Mouse (Mus musculus) limb, embryonic 14.5 days (tissue): ENCODE measurements around the gene Lrpprc. TPM values are rescaled to one million over a fixed set of nuclear protein-coding genes. Genes with fewer than 3 reads are reported as not detected.

Source experiments
- ATAC-seq: fragments of 200-750 bp; cut with Nextera tagmentation; 2 replicates; pipeline ENCODE4 v1.8.0; 2017; ENCODE audit warnings: low read depth, moderate number of reproducible peaks, moderate TSS enrichment; ENCODE audit not compliant: low FRiP score
- DNase-seq: peaks from one replicate; pipeline ENCODE4 v3.0.0-alpha.2; 2015; ENCODE audit warnings: low spot score
- H3K27ac ChIP-seq: fragments of 300-500 bp; sonication (generic); replicated peaks from 2 replicates; pipeline ENCODE4 v1.5.1; 2014; ENCODE audit warnings: low read depth, mild to moderate bottlenecking, low read length, moderate library complexity, mixed read lengths
- H3K27me3 ChIP-seq: fragments of 300-500 bp; sonication (generic); 2 replicates; pipeline ENCODE4 v1.6.1; 2014; ENCODE audit warnings: low read length, mixed read lengths; ENCODE audit not compliant: control insufficient read depth, insufficient read depth
- H3K36me3 ChIP-seq: fragments of 300-500 bp; sonication (generic); 2 replicates; pipeline ENCODE4 v1.6.1; 2014; ENCODE audit warnings: mild to moderate bottlenecking, low read length, moderate library complexity, mixed read lengths; ENCODE audit not compliant: control insufficient read depth, insufficient read depth
- H3K4me1 ChIP-seq: fragments of 300-500 bp; sonication (generic); 2 replicates; pipeline ENCODE4 v1.6.1; 2014; ENCODE audit warnings: antibody characterized with exemption, low read length, mixed read lengths; ENCODE audit not compliant: control insufficient read depth, insufficient read depth
- H3K4me2 ChIP-seq: fragments of 300-500 bp; sonication (generic); replicated peaks from 2 replicates; pipeline ENCODE4 v1.6.1; 2014; ENCODE audit warnings: low read depth, mild to moderate bottlenecking, low read length, moderate library complexity; ENCODE audit not compliant: severe bottlenecking
- H3K4me3 ChIP-seq: fragments of 300-500 bp; sonication (generic); replicated peaks from 2 replicates; pipeline ENCODE4 v1.5.1; 2014; ENCODE audit warnings: low read length
- H3K9ac ChIP-seq: fragments of 300-500 bp; sonication (generic); 2 replicates; pipeline ENCODE4 v1.6.1; 2014; ENCODE audit warnings: mild to moderate bottlenecking, low read depth, low read length, moderate library complexity; ENCODE audit not compliant: severe bottlenecking
- H3K9me3 ChIP-seq: fragments of 300-500 bp; sonication (generic); 2 replicates; pipeline ENCODE4 v1.6.1; 2016; ENCODE audit warnings: low read length; ENCODE audit not compliant: control insufficient read depth
- POLR2A ChIP-seq: fragments of 200-500 bp; IDR thresholded peaks from 2 replicates; pipeline ENCODE4 v1.8.0; 2012; ENCODE audit warnings: inconsistent platforms, mild to moderate bottlenecking, moderate library complexity, borderline replicate concordance; ENCODE audit not compliant: insufficient read depth, insufficient read length; ENCODE audit errors: extremely low read depth
- WGBS: fragments of 180-500 bp; shearing (Covaris S2); extraction: QIAGEN DNeasy Blood & Tissue Kit; methylation state at CpG from one replicate; pipeline ENCODE4 v1.1.7; 2014; 5-methylcytosine and 5-hydroxymethylcytosine counted together
- polyA plus RNA-seq, 2 experiments: library from polyadenylated mRNA; depleted of rRNA in 1 of 2; stranded (reverse) in 1 of 2; unstranded in 1 of 2; fragments of >200 nt; fragmentation: Nextera tagmentation in 1 of 2; extraction: Ambion mirVana in 1 of 2; gene quantifications; 2 replicates each; pipeline versions ENCODE4 v1.2.1 to v1.2.3; 2012 to 2014

Gene Lrpprc
- polyA plus RNA-seq, 2 experiments, result 22.3 to 35.5 TPM

DNA sequence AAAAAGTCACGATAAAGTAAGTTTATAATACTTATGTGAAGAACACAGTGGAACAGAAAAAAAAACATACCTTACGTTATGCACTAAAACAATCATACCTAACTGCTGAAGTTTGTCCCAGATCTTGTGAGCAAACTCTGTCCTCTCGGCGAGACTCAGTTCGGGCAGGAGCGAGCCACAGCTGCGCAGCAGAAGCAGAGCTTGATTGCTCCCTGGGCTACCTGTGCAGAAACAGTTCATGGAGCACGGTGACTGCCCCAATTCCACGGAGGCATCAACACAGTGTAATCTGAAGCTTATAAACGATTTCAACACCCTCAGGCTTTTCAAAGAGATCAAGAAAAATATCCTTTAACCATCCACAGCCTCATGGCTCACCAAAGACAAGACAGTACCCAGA is 15.3 kb downstream of the Lrpprc start:
- no peak overlapping the region for H3K9ac ChIP-seq
- no peak for TF ChIP-seq POLR2A
- no peak for ATAC-seq
- 87% methylated on average over 10 of the region's 10 CpGs for WGBS
- H3K27me3 ChIP-seq, result no peaks in the 10 kb centered on the region
- H3K4me1 ChIP-seq, result no peaks in the 10 kb centered on the region
- H3K9me3 ChIP-seq, result no peaks in the 10 kb centered on the region
- peaks cover 35% of the 10 kb centered on the region for H3K36me3 ChIP-seq
- DNase-seq, result no peak
- no peak overlapping the region for H3K4me3 ChIP-seq
- no peak overlapping the region for H3K4me2 ChIP-seq
- H3K27ac ChIP-seq, result no peak overlapping the region

DNA sequence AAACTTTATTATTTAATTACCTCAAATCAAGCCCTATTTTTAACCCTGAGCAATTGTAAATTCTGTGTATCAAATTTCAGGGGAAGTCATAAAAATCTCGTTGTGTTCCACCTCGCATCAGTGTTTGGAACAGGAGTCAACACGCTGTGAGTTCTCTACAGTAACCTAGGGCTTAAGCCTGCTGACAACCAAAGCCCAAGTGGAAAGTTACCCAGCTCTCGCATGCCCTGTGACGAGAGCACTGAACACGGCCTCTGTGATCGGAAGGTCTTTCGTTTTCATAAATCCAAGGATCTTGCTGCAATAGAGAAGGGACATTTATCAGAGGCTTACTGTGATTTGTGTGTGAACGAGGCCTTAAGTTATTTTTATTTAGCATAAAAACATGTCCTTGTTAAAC is 18.7 kb downstream of the Lrpprc start:
- Histone ChIP-seq H3K27me3 (no peaks in the 10 kb centered on the region), H3K27ac (no peak overlapping the region), H3K9ac (no peak overlapping the region), H3K36me3 (peaks cover 54% of the 10 kb centered on the region), H3K4me3 (no peak overlapping the region), H3K9me3 (no peaks in the 10 kb centered on the region), H3K4me1 (no peaks in the 10 kb centered on the region), H3K4me2 (no peak overlapping the region)
- TF ChIP-seq POLR2A, result no peak
- ATAC-seq (no peak), DNase-seq (no peak)
- 65% methylated on average over 9 of the region's 9 CpGs for WGBS

DNA sequence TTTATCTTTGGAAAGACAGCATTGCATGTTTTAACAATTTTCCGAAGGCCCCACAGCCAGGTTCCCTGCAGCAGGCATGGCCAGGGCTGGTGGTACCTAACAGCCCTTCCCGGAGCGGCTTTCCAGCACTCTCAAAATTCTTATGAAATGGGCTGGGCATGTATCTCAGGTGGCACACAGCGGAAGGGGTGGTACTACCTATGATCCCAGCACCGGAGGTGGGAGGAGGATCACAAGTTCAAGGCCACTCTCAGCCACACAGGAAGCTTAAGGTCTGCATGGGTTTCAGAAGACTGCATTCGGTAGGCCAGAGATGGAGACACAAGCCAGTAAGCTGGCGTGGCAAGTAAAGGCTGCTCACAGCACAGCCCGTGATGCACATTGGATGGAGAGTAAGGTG is 31.6 kb downstream of the Lrpprc start:
- H3K9ac ChIP-seq, result no peak overlapping the region
- no peak overlapping the region for H3K27ac ChIP-seq
- H3K36me3 ChIP-seq, result peaks cover 38% of the 10 kb centered on the region
- 87% methylated on average over 8 of the region's 8 CpGs for WGBS
- no peaks in the 10 kb centered on the region for H3K27me3 ChIP-seq
- no peak for TF ChIP-seq POLR2A
- H3K4me2 ChIP-seq, result no peak overlapping the region
- DNase-seq, result no peak
- no peak overlapping the region for H3K4me3 ChIP-seq
- peaks cover 3% of the 10 kb centered on the region; the same call in 1 of the 2 replicates for H3K4me1 ChIP-seq
- H3K9me3 ChIP-seq, result no peaks in the 10 kb centered on the region
- no peak for ATAC-seq

DNA sequence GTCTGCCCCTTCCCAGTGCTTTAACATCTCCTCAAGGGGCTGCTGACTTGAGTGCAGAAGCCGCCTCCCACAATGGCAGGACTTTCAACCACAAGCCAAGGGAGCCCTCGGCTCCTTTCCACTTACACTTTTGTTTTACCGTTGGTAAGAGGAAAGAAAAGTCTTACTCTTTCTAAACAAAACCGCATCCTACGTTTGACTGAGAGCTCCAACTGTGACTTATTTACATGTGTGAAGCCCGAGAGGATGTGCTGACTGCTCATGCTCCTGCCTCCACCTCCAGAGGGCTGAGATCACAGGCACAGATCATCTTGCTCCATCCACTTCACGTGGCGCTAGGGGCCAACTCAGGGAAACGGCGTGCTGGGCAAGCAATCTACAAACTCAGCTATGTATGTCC is 32.2 kb downstream of the Lrpprc start:
- H3K9ac ChIP-seq, result no peak overlapping the region

DNA sequence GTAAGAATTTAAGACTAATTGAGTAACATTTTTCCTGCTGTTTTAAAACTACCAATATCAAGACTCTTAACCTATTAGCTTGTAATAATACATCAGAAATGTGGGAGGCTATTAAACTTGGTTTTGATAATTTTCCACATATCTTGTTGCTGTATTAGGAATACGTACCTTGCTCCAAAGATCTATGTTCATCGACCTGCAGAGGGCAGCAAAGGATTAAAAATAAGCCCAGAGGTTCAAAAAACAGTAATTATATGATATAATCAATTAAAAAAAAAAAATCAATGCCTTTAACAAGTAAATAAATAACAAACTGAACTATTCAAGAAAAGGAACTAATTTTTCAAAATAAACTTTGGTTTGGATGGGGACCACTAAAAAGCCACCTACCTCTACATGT is 34.5 kb downstream of the Lrpprc start:
- Histone ChIP-seq H3K9me3 (no peaks in the 10 kb centered on the region), H3K27ac (no peak overlapping the region), H3K9ac (no peak overlapping the region), H3K4me1 (peaks cover 3% of the 10 kb centered on the region; the same call in 1 of the 2 replicates), H3K27me3 (no peaks in the 10 kb centered on the region), H3K36me3 (peaks cover 34% of the 10 kb centered on the region), H3K4me3 (no peak overlapping the region), H3K4me2 (no peak overlapping the region)
- no peak for TF ChIP-seq POLR2A
- WGBS, result 72% methylated on average over 2 of the region's 2 CpGs
- ATAC-seq, result no peak
- DNase-seq, result no peak

More for the DNA sequence above, 32.2 kb downstream of the Lrpprc start:
- Histone ChIP-seq H3K36me3 (peaks cover 32% of the 10 kb centered on the region), H3K9me3 (no peaks in the 10 kb centered on the region), H3K27ac (no peak overlapping the region), H3K4me2 (no peak overlapping the region), H3K4me1 (peaks cover 3% of the 10 kb centered on the region; the same call in 1 of the 2 replicates), H3K4me3 (no peak overlapping the region), H3K27me3 (no peaks in the 10 kb centered on the region)
- no peak for DNase-seq
- TF ChIP-seq POLR2A, result no peak
- ATAC-seq, result no peak
- WGBS, result 36% methylated on average over 10 of the region's 10 CpGs

DNA sequence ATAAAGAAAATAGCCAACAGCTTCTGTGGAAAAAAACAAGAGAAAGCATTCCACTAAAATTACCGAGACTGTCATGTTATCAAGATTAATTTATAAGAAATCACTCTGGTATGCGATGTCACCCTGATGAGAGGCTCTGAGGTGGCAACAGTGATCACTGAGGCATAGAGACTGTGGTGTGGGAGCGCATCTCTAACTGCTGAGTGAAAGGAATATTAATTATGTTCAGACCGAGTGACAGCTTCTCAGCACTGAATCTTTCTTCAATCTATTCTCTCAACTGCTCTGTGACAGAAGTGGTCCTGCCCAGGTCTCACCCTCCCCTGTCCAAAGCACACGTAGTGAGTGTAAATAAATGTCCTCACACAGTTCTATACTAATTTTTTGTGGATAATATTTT is 37.1 kb downstream of the Lrpprc start:
- Histone ChIP-seq H3K27me3 (no peaks in the 10 kb centered on the region), H3K36me3 (peaks cover 42% of the 10 kb centered on the region), H3K4me3 (no peak overlapping the region), H3K9me3 (no peaks in the 10 kb centered on the region), H3K4me2 (no peak overlapping the region), H3K27ac (no peak overlapping the region), H3K4me1 (peaks cover 3% of the 10 kb centered on the region; the same call in 1 of the 2 replicates), H3K9ac (no peak overlapping the region)
- TF ChIP-seq POLR2A, result no peak
- WGBS, result 88% methylated on average over 5 of the region's 5 CpGs
- ATAC-seq (no peak), DNase-seq (no peak)
